Mouse (Mus musculus) ovary, adult 10 weeks (tissue): Measurements from ENCODE around the gene Gfm1. TPM values are rescaled to one million over a fixed set of nuclear protein-coding genes. Genes with fewer than 3 reads are reported as not detected.

ENCODE experiments used
- polyA plus RNA-seq: library from polyadenylated mRNA; stranded (reverse); fragments of 350-450 nt; fragmentation: Illumina TruSeq; extraction: RNeasy Lipid Tissue Mini Kit (QIAGEN cat#74804); gene quantifications from one replicate; pipeline ENCODE4 v1.2.3, GENCODE M21; 2014

The Gfm1 gene
- polyA plus RNA-seq: 64.5 TPM

DNA sequence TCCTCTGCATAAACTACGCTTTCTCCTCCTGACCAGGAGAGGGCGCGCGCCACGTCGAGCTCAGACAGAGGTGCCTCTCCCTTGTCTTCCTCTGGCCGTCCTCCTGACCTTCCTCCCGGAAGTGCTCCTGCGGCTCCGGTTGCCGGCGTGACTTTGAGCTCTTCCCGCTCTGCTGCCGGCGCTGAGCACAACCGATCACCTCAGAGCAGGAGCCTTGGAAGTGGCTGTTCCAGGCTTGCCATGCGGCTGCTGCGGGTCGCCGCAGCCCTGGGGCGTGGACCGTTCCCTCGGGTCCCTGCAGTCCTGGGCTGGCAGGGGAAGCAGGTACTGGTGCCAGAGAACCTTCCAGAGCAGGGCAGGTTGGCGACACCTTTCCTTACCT lies at the start of gene Gfm1:
Gene Gfm1 (plus strand): TSS at position 98 of the 382 bp plus-strand sequence.

GRCm38 (mm10) chr3:67463450-67464372 lies 33.8 kb downstream of the Gfm1 start, which contains the start of gene Lxn:
TSS of gene Lxn (minus strand) at chr3:67463926.

DNA sequence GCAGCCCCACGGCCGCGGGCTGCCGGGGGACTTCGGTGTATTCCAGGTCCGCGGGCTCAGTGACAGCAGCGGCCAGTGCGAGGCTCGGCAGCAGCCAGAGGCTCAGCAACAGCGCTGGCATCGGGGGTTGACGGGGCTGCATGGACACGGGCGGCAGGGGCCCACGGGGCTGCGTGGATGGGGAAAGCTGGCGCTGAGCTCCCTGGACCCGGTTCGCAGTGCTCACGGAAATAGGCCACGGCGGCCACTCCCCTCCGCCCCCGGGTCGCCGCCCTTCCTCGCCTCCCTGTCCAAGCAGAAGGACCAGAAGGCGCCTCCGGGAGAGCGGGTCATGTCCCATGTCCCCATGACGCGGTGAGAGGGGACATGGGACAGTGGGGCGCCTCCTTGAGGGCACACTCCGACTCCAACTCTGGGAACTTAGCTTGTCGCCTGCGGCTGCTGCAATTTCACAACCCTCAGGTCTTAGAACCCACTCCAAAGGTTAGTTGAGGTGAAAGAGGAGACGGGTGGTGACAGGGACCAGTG lies 85.4 kb downstream of the Gfm1 start, which contains the start of gene Rarres1:
Gene Rarres1 (minus strand): TSS at position 250 of the 528 bp plus-strand sequence.

Other genes starting within 250 kb of the Gfm1 start
- 171 TPM for gene Mlf1, start 56.0 kb upstream of the Gfm1 start, polyA plus RNA-seq
- gene Gm17402, start 54.9 kb upstream of the Gfm1 start, polyA plus RNA-seq: not detected
- 35.4 TPM for gene Lxn, start 33.8 kb downstream of the Gfm1 start, polyA plus RNA-seq
- gene Rarres1, start 85.4 kb downstream of the Gfm1 start, polyA plus RNA-seq: not detected
- gene Mfsd1, start 152.6 kb downstream of the Gfm1 start, polyA plus RNA-seq: 194 TPM